In genomic region chr19:55316109-55316714, GRCm38 (mm10) we compare ENCODE assay signal across 8 mouse cellular contexts. TPM values are rescaled to one million over a fixed set of nuclear protein-coding genes. Genes with fewer than 3 reads are reported as not detected.
A peak's percentile ranks its signal among the peaks of the same experiment; 100 is the strongest.
DNase-seq lines count a peak whose midpoint lies in the region; ATAC-seq and TF ChIP-seq lines count a peak whose summit lies in the region.

TSS of gene Vti1a (plus strand) at chr19:55316295.

- intact Hi-C loops in heart, adult 2 months (cut with DNase I), result loop anchor here (2.0 kb wide), 1 partner anchor 63 kb away; no protein-coding TSS in a partner anchor

- no peak for TF ChIP-seq EP300 in heart, adult 2 months (IDR thresholded peaks at IDR 0.05; ENCODE audit: insufficient read depth, low read depth, low read length)

- H3K79me2 ChIP-seq in heart, adult 2 months (replicated peaks; ENCODE audit: control insufficient read depth, insufficient read depth, low read length), result no peaks in the 10 kb centered on the region

- under 1% methylated on average over 35 of the region's 48 CpGs for WGBS in embryonic facial prominence, embryonic 14.5 days
- WGBS in heart, adult 2 months, result 1% methylated on average over 48 of the region's 48 CpGs
- WGBS in limb, embryonic 13.5 days, result under 1% methylated on average over 48 of the region's 48 CpGs
- under 1% methylated on average over 46 of the region's 48 CpGs for WGBS in midbrain, embryonic 16.5 days

- peak; percentile 50 for TF ChIP-seq POLR2A in heart, adult 2 months (IDR thresholded peaks at IDR 0.05; ENCODE audit: insufficient read depth, low read depth, low read length)

- H3K4me3 ChIP-seq in embryonic facial prominence, embryonic 14.5 days (ENCODE audit: low read depth, low read length), result peak within 1 kb of the TSS; percentile 89
- H3K4me3 ChIP-seq in heart, adult 2 months, result peak within 1 kb of the TSS; percentile 96
- H3K4me3 ChIP-seq in limb, embryonic 13.5 days, result peak within 1 kb of the TSS; percentile 80
- peak within 1 kb of the TSS; percentile 77 for H3K4me3 ChIP-seq in midbrain, embryonic 16.5 days (ENCODE audit: low read depth, low read length)

- peak within 1 kb of the TSS; percentile 94 for H3K4me2 ChIP-seq in embryonic facial prominence, embryonic 14.5 days (ENCODE audit: low read depth, low read length)
- H3K4me2 ChIP-seq in limb, embryonic 13.5 days (replicated peaks), result peak within 1 kb of the TSS; percentile 89
- H3K4me2 ChIP-seq in midbrain, embryonic 16.5 days (ENCODE audit: low read length), result peak within 1 kb of the TSS; percentile 86

- peak within 1 kb of the TSS; percentile 93 for H3K27ac ChIP-seq in embryonic facial prominence, embryonic 14.5 days (replicated peaks; ENCODE audit: low read depth, low read length)
- H3K27ac ChIP-seq in heart, adult 2 months, result peak within 1 kb of the TSS; percentile 94
- H3K27ac ChIP-seq in limb, embryonic 13.5 days, result peak within 1 kb of the TSS; percentile 83
- peak within 1 kb of the TSS; percentile 80 for H3K27ac ChIP-seq in midbrain, embryonic 16.5 days (ENCODE audit: low read length)

- peaks cover 16% of the 10 kb centered on the region for H3K4me1 ChIP-seq in embryonic facial prominence, embryonic 14.5 days (ENCODE audit: control insufficient read depth, insufficient read depth, low read length)
- H3K4me1 ChIP-seq in heart, adult 2 months (ENCODE audit: control insufficient read depth, insufficient read depth, low read length), result no peaks in the 10 kb centered on the region
- H3K4me1 ChIP-seq in limb, embryonic 13.5 days, result peaks cover 32% of the 10 kb centered on the region
- H3K4me1 ChIP-seq in midbrain, embryonic 16.5 days (ENCODE audit: control insufficient read depth, insufficient read depth, low read length), result peaks cover 34% of the 10 kb centered on the region

- H3K27me3 ChIP-seq in embryonic facial prominence, embryonic 14.5 days (replicated peaks; ENCODE audit: control insufficient read depth, insufficient read depth, low read length), result no peaks in the 10 kb centered on the region
- H3K27me3 ChIP-seq in heart, adult 2 months (ENCODE audit: control insufficient read depth, insufficient read depth, low read length), result no peaks in the 10 kb centered on the region
- no peaks in the 10 kb centered on the region for H3K27me3 ChIP-seq in limb, embryonic 13.5 days
- H3K27me3 ChIP-seq in midbrain, embryonic 16.5 days (ENCODE audit: control insufficient read depth, insufficient read depth, low read depth, low read length), result no peaks in the 10 kb centered on the region

- ATAC-seq in embryonic facial prominence, embryonic 14.5 days (ENCODE audit: low read depth), result peak; percentile 95
- peak; percentile 91 for ATAC-seq in limb, embryonic 13.5 days (ENCODE audit: low FRiP score, low read depth)
- ATAC-seq in midbrain, embryonic 16.5 days, result peak; percentile 94

- TF ChIP-seq CTCF in heart, adult 2 months (IDR thresholded peaks at IDR 0.05), result peak; percentile 76

- peak within 1 kb of the TSS; percentile 85 for H3K9ac ChIP-seq in embryonic facial prominence, embryonic 14.5 days (ENCODE audit: low read depth, low read length)
- H3K9ac ChIP-seq in heart, adult 2 months (ENCODE audit: low read depth, low read length), result peak within 1 kb of the TSS; percentile 91
- H3K9ac ChIP-seq in limb, embryonic 13.5 days, result peak within 1 kb of the TSS; percentile 90
- peak within 1 kb of the TSS; percentile 86 for H3K9ac ChIP-seq in midbrain, embryonic 16.5 days (ENCODE audit: low read depth, low read length)

- H3K36me3 ChIP-seq in embryonic facial prominence, embryonic 14.5 days (ENCODE audit: control insufficient read depth, insufficient read depth, low read length), result peaks cover 17% of the 10 kb centered on the region; the same call in 1 of the 2 replicates
- H3K36me3 ChIP-seq in heart, adult 2 months (ENCODE audit: control insufficient read depth, insufficient read depth, low read length), result peaks cover 5% of the 10 kb centered on the region; the same call in 1 of the 2 replicates
- peaks cover 14% of the 10 kb centered on the region for H3K36me3 ChIP-seq in limb, embryonic 13.5 days
- H3K36me3 ChIP-seq in midbrain, embryonic 16.5 days (ENCODE audit: control insufficient read depth, insufficient read depth, low read length), result peaks cover 3% of the 10 kb centered on the region; the same call in 1 of the 2 replicates

- no peaks in the 10 kb centered on the region for H3K9me3 ChIP-seq in embryonic facial prominence, embryonic 14.5 days (ENCODE audit: control insufficient read depth, low read length)
- no peaks in the 10 kb centered on the region for H3K9me3 ChIP-seq in limb, embryonic 13.5 days
- H3K9me3 ChIP-seq in midbrain, embryonic 16.5 days (replicated peaks; ENCODE audit: control insufficient read depth, low read length, poor library complexity, severe bottlenecking), result no peaks in the 10 kb centered on the region

- DNase-seq in 3T3-L1 (ENCODE audit: low read depth, low spot score), result peak; percentile 92
- DNase-seq in adrenal gland, postnatal 4 days (ENCODE audit: low spot score in 2 of 2), result peak; percentile 62 to 80
- DNase-seq in embryonic facial prominence, embryonic 14.5 days (ENCODE audit: low spot score), result peak; percentile 94
- peak; percentile 89 to 90 for DNase-seq in heart, adult 2 months
- peak; percentile 74 to 88 for DNase-seq in kidney, adult 8-10 months
- DNase-seq in spleen, postnatal 10 days (ENCODE audit: low spot score in 2 of 2), result peak; percentile 86 to 90

RNA-seq across cellular contexts. Expression of gene Vti1a, which starts in this region (rescaled TPM):
- total RNA-seq in adrenal gland, postnatal 4 days (2021), result 10 to 100 TPM; 37.4 to 38.1 TPM
- polyA plus RNA-seq in embryonic facial prominence, embryonic 14.5 days (2014; fragmentation: Nextera tagmentation; extraction: Ambion mirVana), result 17.0 and 21.7 TPM in 2 replicates
- total RNA-seq in heart, adult 2 months (2021), result 10 to 100 TPM; 15.6 to 16.3 TPM
- 6.2 and 9.4 TPM in 2 replicates for polyA plus RNA-seq in heart, adult 2 months (2012; rRNA removed)
- polyA plus RNA-seq in limb, embryonic 13.5 days (2015; fragmentation: Nextera tagmentation; extraction: Ambion mirVana), result 28.7 and 28.8 TPM in 2 replicates
- 42.1 and 43.6 TPM in 2 replicates for polyA plus RNA-seq in midbrain, embryonic 16.5 days (2015; fragmentation: Nextera tagmentation; extraction: Ambion mirVana)

Comparison
In these comparisons a context has a peak if more than half of its experiments do, and no peak if none do; other contexts are left out.
1. Peak in every context shown above with its lines: DNase-seq, ATAC-seq, H3K4me3 ChIP-seq and H3K27ac ChIP-seq.